Mouse (Mus musculus): ENCODE measurements around the gene Tubg1. TPM values are rescaled to one million over a fixed set of nuclear protein-coding genes. Genes with fewer than 3 reads are reported as not detected.

The Tubg1 gene
- polyA plus RNA-seq, 1 experiment from 2014 or later: 62.7 TPM

GRCm38 (mm10) chr11:101131187-101131586, 11.4 kb downstream of the Tubg1 start:
- Histone ChIP-seq H3K27me3 (no peaks in the 10 kb centered on the region), H3K36me3 (peaks cover 8% of the 10 kb centered on the region), H3K4me1 (peaks cover 3% of the 10 kb centered on the region; the same call in 1 of the 2 replicates), H3K4me2 (no peak overlapping the region), H3K9ac (no peak overlapping the region), H3K9me3 (no peaks in the 10 kb centered on the region), H3K27ac (no peak overlapping the region), H3K4me3 (no peak overlapping the region)
- 94% methylated on average over 2 of the region's 2 CpGs for WGBS
- ATAC-seq (ENCODE audit: insufficient number of reproducible peaks, low FRiP score, low TSS enrichment, low read depth): no peak

- Histone ChIP-seq H3K36me3 (peaks cover 3% of the 10 kb centered on the region), H3K4me3 (no peak overlapping the region)
Observed at GRCm38 (mm10) chr11:101131701-101132100, 12.0 kb downstream of the Tubg1 start.

GRCm38 (mm10) chr11:101133037-101133436, 13.3 kb downstream of the Tubg1 start:
- Histone ChIP-seq H3K27ac (no peak overlapping the region), H3K4me3 (no peak overlapping the region), H3K36me3 (no peaks in the 10 kb centered on the region), H3K9ac (no peak overlapping the region), H3K27me3 (no peaks in the 10 kb centered on the region), H3K4me2 (no peak overlapping the region), H3K4me1 (peaks cover 3% of the 10 kb centered on the region; the same call in 1 of the 2 replicates), H3K9me3 (no peaks in the 10 kb centered on the region)
- 63% methylated on average over 12 of the region's 12 CpGs for WGBS
- no peak for ATAC-seq (ENCODE audit: insufficient number of reproducible peaks, low FRiP score, low TSS enrichment, low read depth)

More at GRCm38 (mm10) chr11:101131701-101132100, 12.0 kb downstream of the Tubg1 start:
- H3K9ac ChIP-seq: no peak overlapping the region
- H3K27me3 ChIP-seq: no peaks in the 10 kb centered on the region
- no peak overlapping the region for H3K4me2 ChIP-seq
- no peaks in the 10 kb centered on the region for H3K9me3 ChIP-seq
- H3K4me1 ChIP-seq: peaks cover 3% of the 10 kb centered on the region; the same call in 1 of the 2 replicates
- no peak for ATAC-seq (ENCODE audit: insufficient number of reproducible peaks, low FRiP score, low TSS enrichment, low read depth)
- H3K27ac ChIP-seq: no peak overlapping the region
- WGBS: 79% methylated on average over 6 of the region's 6 CpGs

- Histone ChIP-seq H3K9me3 (no peaks in the 10 kb centered on the region), H3K9ac (no peak overlapping the region), H3K36me3 (no peaks in the 10 kb centered on the region), H3K4me1 (peaks cover 8% of the 10 kb centered on the region; the same call in 1 of the 2 replicates), H3K27ac (no peak overlapping the region), H3K4me3 (no peak overlapping the region), H3K4me2 (no peak overlapping the region), H3K27me3 (no peaks in the 10 kb centered on the region)
- ATAC-seq (ENCODE audit: insufficient number of reproducible peaks, low FRiP score, low TSS enrichment, low read depth): no peak
- 70% methylated on average over 13 of the region's 13 CpGs for WGBS
Observed at GRCm38 (mm10) chr11:101134217-101134865, 14.6 kb downstream of the Tubg1 start.

- H3K9ac ChIP-seq: no peak overlapping the region
- no peak for ATAC-seq (ENCODE audit: insufficient number of reproducible peaks, low FRiP score, low TSS enrichment, low read depth)
- H3K4me1 ChIP-seq: peaks cover 12% of the 10 kb centered on the region; the same call in 1 of the 2 replicates
- H3K4me3 ChIP-seq: no peak overlapping the region
- WGBS: 75% methylated on average over 7 of the region's 7 CpGs
- H3K9me3 ChIP-seq: no peaks in the 10 kb centered on the region
- peaks cover 4% of the 10 kb centered on the region; the same call in 1 of the 2 replicates for H3K27me3 ChIP-seq
- H3K36me3 ChIP-seq: no peaks in the 10 kb centered on the region
- no peak overlapping the region for H3K27ac ChIP-seq
- H3K4me2 ChIP-seq: no peak overlapping the region
Observed at GRCm38 (mm10) chr11:101137000-101137399, 17.3 kb downstream of the Tubg1 start.

GRCm38 (mm10) chr11:101138536-101139181, 18.9 kb downstream of the Tubg1 start:
- Histone ChIP-seq H3K36me3 (no peaks in the 10 kb centered on the region), H3K9ac (no peak overlapping the region), H3K27me3 (peaks cover 4% of the 10 kb centered on the region; the same call in 1 of the 2 replicates), H3K4me3 (peak overlapping the region; percentile 1; the same call in 1 of the 2 replicates), H3K9me3 (no peaks in the 10 kb centered on the region), H3K4me1 (peaks cover 12% of the 10 kb centered on the region; the same call in 1 of the 2 replicates), H3K27ac (0 out of 2 replicates have a peak overlapping the region, but pooled peaks have one; percentile 47), H3K4me2 (peak overlapping the region; percentile 15; the same call in 1 of the 2 replicates)
- WGBS: 21% methylated on average over 15 of the region's 15 CpGs
- ATAC-seq (ENCODE audit: insufficient number of reproducible peaks, low FRiP score, low TSS enrichment, low read depth): no peak

GRCm38 (mm10) chr11:101140164-101140819, 20.6 kb downstream of the Tubg1 start:
- no peak for ATAC-seq (ENCODE audit: insufficient number of reproducible peaks, low FRiP score, low TSS enrichment, low read depth)
- peaks cover 4% of the 10 kb centered on the region; the same call in 1 of the 2 replicates for H3K27me3 ChIP-seq
- H3K36me3 ChIP-seq: no peaks in the 10 kb centered on the region
- H3K4me2 ChIP-seq: peak overlapping the region; percentile 50
- H3K4me1 ChIP-seq: peaks cover 16% of the 10 kb centered on the region; the same call in 1 of the 2 replicates
- 0 out of 2 replicates have a peak overlapping the region, but pooled peaks have one; percentile 14 for H3K9ac ChIP-seq
- no peak overlapping the region for H3K27ac ChIP-seq
- H3K9me3 ChIP-seq: no peaks in the 10 kb centered on the region
- 37% methylated on average over 27 of the region's 27 CpGs for WGBS
- H3K4me3 ChIP-seq: peak overlapping the region; percentile 28

- H3K36me3 ChIP-seq: no peaks in the 10 kb centered on the region
- peaks cover 16% of the 10 kb centered on the region; the same call in 1 of the 2 replicates for H3K4me1 ChIP-seq
- 84% methylated on average over 8 of the region's 8 CpGs for WGBS
- ATAC-seq (ENCODE audit: insufficient number of reproducible peaks, low FRiP score, low TSS enrichment, low read depth): no peak
- H3K27me3 ChIP-seq: peaks cover 4% of the 10 kb centered on the region; the same call in 1 of the 2 replicates
- H3K9me3 ChIP-seq: no peaks in the 10 kb centered on the region
- H3K4me3 ChIP-seq: no peak overlapping the region
- no peak overlapping the region for H3K27ac ChIP-seq
- no peak overlapping the region for H3K4me2 ChIP-seq
- no peak overlapping the region for H3K9ac ChIP-seq
Observed at GRCm38 (mm10) chr11:101141088-101141487, 21.4 kb downstream of the Tubg1 start.

- H3K4me1 ChIP-seq: peaks cover 16% of the 10 kb centered on the region; the same call in 1 of the 2 replicates
- no peak for ATAC-seq (ENCODE audit: insufficient number of reproducible peaks, low FRiP score, low TSS enrichment, low read depth)
- 87% methylated on average over 10 of the region's 10 CpGs for WGBS
- no peak overlapping the region for H3K4me3 ChIP-seq
- H3K27ac ChIP-seq: no peak overlapping the region
- peaks cover 4% of the 10 kb centered on the region; the same call in 1 of the 2 replicates for H3K27me3 ChIP-seq
- H3K9ac ChIP-seq: no peak overlapping the region
- no peak overlapping the region for H3K4me2 ChIP-seq
- no peaks in the 10 kb centered on the region for H3K9me3 ChIP-seq
- H3K36me3 ChIP-seq: no peaks in the 10 kb centered on the region
Observed at GRCm38 (mm10) chr11:101142215-101142967, 22.7 kb downstream of the Tubg1 start.

GRCm38 (mm10) chr11:101143338-101144225, 23.8 kb downstream of the Tubg1 start:
- peak overlapping the region; percentile 36 for H3K4me2 ChIP-seq
- H3K4me1 ChIP-seq: peaks cover 16% of the 10 kb centered on the region; the same call in 1 of the 2 replicates
- H3K9me3 ChIP-seq: no peaks in the 10 kb centered on the region
- H3K27me3 ChIP-seq: peaks cover 4% of the 10 kb centered on the region; the same call in 1 of the 2 replicates
- WGBS: 23% methylated on average over 19 of the region's 19 CpGs
- H3K4me3 ChIP-seq: peak overlapping the region; percentile 16
- H3K36me3 ChIP-seq: no peaks in the 10 kb centered on the region
- no peak for ATAC-seq (ENCODE audit: insufficient number of reproducible peaks, low FRiP score, low TSS enrichment, low read depth)
- no peak overlapping the region for H3K9ac ChIP-seq
- no peak overlapping the region for H3K27ac ChIP-seq

Measured in limb, embryonic 15.5 days (tissue).